Mouse (Mus musculus): Measurements from ENCODE around the gene Nek10. TPM values are rescaled to one million over a fixed set of nuclear protein-coding genes. Genes with fewer than 3 reads are reported as not detected.
"Not testable (repeated sequence)": the region's sequence is repeated elsewhere in the genome, so short reads cannot be mapped to it uniquely, and the experiment has no call there.

Nek10 gene
- total RNA-seq, 2 experiments from 2014 or later, result 2.1 to 2.2 TPM

GRCm38 (mm10) chr14:14984106-14984505 lies 180.9 kb downstream of the Nek10 start:
- DNase-seq (ENCODE audit: low spot score in 2 of 2), result not testable (repeated sequence)

- DNase-seq (ENCODE audit: low spot score in 2 of 2), result peak; percentile 52 to 77
Measured at GRCm38 (mm10) chr14:14984710-14985647, 181.8 kb downstream of the Nek10 start.

GRCm38 (mm10) chr14:14987403-14987802 lies 184.2 kb downstream of the Nek10 start:
- DNase-seq (ENCODE audit: low spot score in 2 of 2), result no peak

GRCm38 (mm10) chr14:14991642-14992041 lies 188.4 kb downstream of the Nek10 start:
- DNase-seq (ENCODE audit: low spot score in 2 of 2), result no peak

GRCm38 (mm10) chr14:15011408-15011807 lies 208.2 kb downstream of the Nek10 start:
- no peak for DNase-seq (ENCODE audit: low spot score in 2 of 2)

GRCm38 (mm10) chr14:15014799-15015198 lies 211.6 kb downstream of the Nek10 start:
- no peak for DNase-seq (ENCODE audit: low spot score in 2 of 2)

GRCm38 (mm10) chr14:15030626-15031025 lies 227.4 kb downstream of the Nek10 start:
- DNase-seq (ENCODE audit: low spot score in 2 of 2), result not testable (repeated sequence)

- not testable (repeated sequence) for DNase-seq (ENCODE audit: low spot score in 2 of 2)
Measured at GRCm38 (mm10) chr14:15034638-15035037, 231.4 kb downstream of the Nek10 start.

GRCm38 (mm10) chr14:15048186-15048585 lies 245.0 kb downstream of the Nek10 start:
- DNase-seq (ENCODE audit: low spot score in 2 of 2), result no peak

- DNase-seq (ENCODE audit: low spot score in 2 of 2), result peak in 1 of 2 experiments; percentile 30
Measured at GRCm38 (mm10) chr14:15061496-15061895, 258.3 kb downstream of the Nek10 start.

Other genes with a start within 250 kb of the Nek10 start
- 10 to 100 TPM; 16.6 to 17.5 TPM for gene Slc4a7, start 101.1 kb upstream of the Nek10 start, total RNA-seq (2021)

All from left cerebral cortex, adult 18-20 months (tissue).